Mouse (Mus musculus): ENCODE measurements around the gene Atf7ip. TPM values are rescaled to one million over a fixed set of nuclear protein-coding genes. Genes with fewer than 3 reads are reported as not detected.

Gene Atf7ip
- polyA plus RNA-seq, 1 experiment from 2014 or later = 43.4 TPM

GRCm38 (mm10) chr6:136543164-136543563, 37.2 kb downstream of the Atf7ip start:
- Histone ChIP-seq H3K36me3 (ENCODE audit: control insufficient read depth, insufficient read depth, low read length) (no peaks in the 10 kb centered on the region), H3K9ac (ENCODE audit: low read length) (peak overlapping the region; percentile 20; the same call in 1 of the 2 replicates), H3K9me3 (ENCODE audit: control insufficient read depth, low read length) (no peaks in the 10 kb centered on the region), H3K27ac (ENCODE audit: low read depth, low read length) (peak overlapping the region; percentile 72), H3K4me2 (no peak overlapping the region), H3K4me1 (ENCODE audit: control insufficient read depth, insufficient read depth, low read length) (peaks cover 23% of the 10 kb centered on the region), H3K4me3 (ENCODE audit: low read depth, low read length) (no peak overlapping the region), H3K27me3 (ENCODE audit: control insufficient read depth, insufficient read depth, low read length) (no peaks in the 10 kb centered on the region)
- ATAC-seq (ENCODE audit: low FRiP score) = peak; percentile 84
- 13% methylated on average over 6 of the region's 6 CpGs for WGBS
- DNase-seq (ENCODE audit: low spot score, missing footprints) = peak; percentile 95

GRCm38 (mm10) chr6:136545284-136545870, 39.4 kb downstream of the Atf7ip start:
- no peak overlapping the region for H3K4me2 ChIP-seq
- DNase-seq (ENCODE audit: low spot score, missing footprints) = no peak
- 79% methylated on average over 11 of the region's 11 CpGs for WGBS

GRCm38 (mm10) chr6:136546286-136546685, 40.3 kb downstream of the Atf7ip start:
- Histone ChIP-seq H3K27ac (ENCODE audit: low read depth, low read length) (no peak overlapping the region), H3K4me1 (ENCODE audit: control insufficient read depth, insufficient read depth, low read length) (peaks cover 26% of the 10 kb centered on the region), H3K9me3 (ENCODE audit: control insufficient read depth, low read length) (no peaks in the 10 kb centered on the region), H3K36me3 (ENCODE audit: control insufficient read depth, insufficient read depth, low read length) (no peaks in the 10 kb centered on the region), H3K9ac (ENCODE audit: low read length) (no peak overlapping the region), H3K4me2 (no peak overlapping the region), H3K4me3 (ENCODE audit: low read depth, low read length) (no peak overlapping the region), H3K27me3 (ENCODE audit: control insufficient read depth, insufficient read depth, low read length) (no peaks in the 10 kb centered on the region)
- DNase-seq (ENCODE audit: low spot score, missing footprints) (no peak), ATAC-seq (ENCODE audit: low FRiP score) (no peak)
- 80% methylated on average over 2 of the region's 2 CpGs for whole genome bisulfite sequencing

More at GRCm38 (mm10) chr6:136545284-136545870, 39.4 kb downstream of the Atf7ip start:
- H3K9me3 ChIP-seq (ENCODE audit: control insufficient read depth, low read length) = no peaks in the 10 kb centered on the region
- no peak for ATAC-seq (ENCODE audit: low FRiP score)
- no peak overlapping the region for H3K27ac ChIP-seq (ENCODE audit: low read depth, low read length)
- no peak overlapping the region for H3K9ac ChIP-seq (ENCODE audit: low read length)
- peaks cover 28% of the 10 kb centered on the region for H3K4me1 ChIP-seq (ENCODE audit: control insufficient read depth, insufficient read depth, low read length)
- no peaks in the 10 kb centered on the region for H3K27me3 ChIP-seq (ENCODE audit: control insufficient read depth, insufficient read depth, low read length)
- no peaks in the 10 kb centered on the region for H3K36me3 ChIP-seq (ENCODE audit: control insufficient read depth, insufficient read depth, low read length)
- H3K4me3 ChIP-seq (ENCODE audit: low read depth, low read length) = no peak overlapping the region

GRCm38 (mm10) chr6:136546987-136547386, 41.0 kb downstream of the Atf7ip start:
- Histone ChIP-seq H3K4me1 (ENCODE audit: control insufficient read depth, insufficient read depth, low read length) (peaks cover 19% of the 10 kb centered on the region), H3K27me3 (ENCODE audit: control insufficient read depth, insufficient read depth, low read length) (no peaks in the 10 kb centered on the region), H3K4me2 (no peak overlapping the region), H3K27ac (ENCODE audit: low read depth, low read length) (peak overlapping the region; percentile 44; the same call in 1 of the 2 replicates), H3K9me3 (ENCODE audit: control insufficient read depth, low read length) (no peaks in the 10 kb centered on the region), H3K9ac (ENCODE audit: low read length) (no peak overlapping the region), H3K4me3 (ENCODE audit: low read depth, low read length) (no peak overlapping the region), H3K36me3 (ENCODE audit: control insufficient read depth, insufficient read depth, low read length) (no peaks in the 10 kb centered on the region)
- WGBS = 47% methylated on average over 7 of the region's 7 CpGs
- DNase-seq (ENCODE audit: low spot score, missing footprints) (no peak), ATAC-seq (ENCODE audit: low FRiP score) (no peak)

- WGBS = 47% methylated on average over 6 of the region's 6 CpGs
- ATAC-seq (ENCODE audit: low FRiP score) (peak; percentile 88), DNase-seq (ENCODE audit: low spot score, missing footprints) (no peak)
- H3K4me1 ChIP-seq (ENCODE audit: control insufficient read depth, insufficient read depth, low read length) = peaks cover 17% of the 10 kb centered on the region
- no peak overlapping the region for H3K9ac ChIP-seq (ENCODE audit: low read length)
- no peaks in the 10 kb centered on the region for H3K36me3 ChIP-seq (ENCODE audit: control insufficient read depth, insufficient read depth, low read length)
- no peaks in the 10 kb centered on the region for H3K9me3 ChIP-seq (ENCODE audit: control insufficient read depth, low read length)
- H3K4me2 ChIP-seq = no peak overlapping the region
- no peak overlapping the region for H3K4me3 ChIP-seq (ENCODE audit: low read depth, low read length)
- H3K27me3 ChIP-seq (ENCODE audit: control insufficient read depth, insufficient read depth, low read length) = no peaks in the 10 kb centered on the region
- peak overlapping the region; percentile 78 for H3K27ac ChIP-seq (ENCODE audit: low read depth, low read length)
Measured at GRCm38 (mm10) chr6:136548041-136548770, 42.2 kb downstream of the Atf7ip start.

GRCm38 (mm10) chr6:136548796-136549195, 42.8 kb downstream of the Atf7ip start:
- Histone ChIP-seq H3K36me3 (ENCODE audit: control insufficient read depth, insufficient read depth, low read length) (no peaks in the 10 kb centered on the region), H3K27ac (ENCODE audit: low read depth, low read length) (peak overlapping the region; percentile 45), H3K4me2 (no peak overlapping the region), H3K9ac (ENCODE audit: low read length) (no peak overlapping the region), H3K4me3 (ENCODE audit: low read depth, low read length) (no peak overlapping the region), H3K27me3 (ENCODE audit: control insufficient read depth, insufficient read depth, low read length) (no peaks in the 10 kb centered on the region), H3K4me1 (ENCODE audit: control insufficient read depth, insufficient read depth, low read length) (peaks cover 12% of the 10 kb centered on the region), H3K9me3 (ENCODE audit: control insufficient read depth, low read length) (no peaks in the 10 kb centered on the region)
- ATAC-seq (ENCODE audit: low FRiP score) (peak; percentile 47; the same call in 1 of the 2 replicates), DNase-seq (ENCODE audit: low spot score, missing footprints) (no peak)
- 86% methylated on average over 6 of the region's 6 CpGs for WGBS

- Histone ChIP-seq H3K4me1 (ENCODE audit: control insufficient read depth, insufficient read depth, low read length) (peaks cover 12% of the 10 kb centered on the region), H3K27ac (ENCODE audit: low read depth, low read length) (no peak overlapping the region), H3K36me3 (ENCODE audit: control insufficient read depth, insufficient read depth, low read length) (no peaks in the 10 kb centered on the region), H3K9me3 (ENCODE audit: control insufficient read depth, low read length) (no peaks in the 10 kb centered on the region), H3K9ac (ENCODE audit: low read length) (no peak overlapping the region), H3K27me3 (ENCODE audit: control insufficient read depth, insufficient read depth, low read length) (no peaks in the 10 kb centered on the region), H3K4me3 (ENCODE audit: low read depth, low read length) (no peak overlapping the region), H3K4me2 (no peak overlapping the region)
- 86% methylated on average over 3 of the region's 3 CpGs for whole genome bisulfite sequencing
- no peak for ATAC-seq (ENCODE audit: low FRiP score)
- no peak for DNase-seq (ENCODE audit: low spot score, missing footprints)
Measured at GRCm38 (mm10) chr6:136549606-136550005, 43.6 kb downstream of the Atf7ip start.

GRCm38 (mm10) chr6:136550596-136551304, 44.8 kb downstream of the Atf7ip start:
- Histone ChIP-seq H3K4me1 (ENCODE audit: control insufficient read depth, insufficient read depth, low read length) (peaks cover 12% of the 10 kb centered on the region), H3K27me3 (ENCODE audit: control insufficient read depth, insufficient read depth, low read length) (no peaks in the 10 kb centered on the region), H3K36me3 (ENCODE audit: control insufficient read depth, insufficient read depth, low read length) (no peaks in the 10 kb centered on the region), H3K9ac (ENCODE audit: low read length) (no peak overlapping the region), H3K4me3 (ENCODE audit: low read depth, low read length) (no peak overlapping the region), H3K9me3 (ENCODE audit: control insufficient read depth, low read length) (no peaks in the 10 kb centered on the region), H3K4me2 (no peak overlapping the region), H3K27ac (ENCODE audit: low read depth, low read length) (peak overlapping the region; percentile 57; the same call in 1 of the 2 replicates)
- WGBS = 76% methylated on average over 7 of the region's 7 CpGs
- DNase-seq (ENCODE audit: low spot score, missing footprints) = no peak
- ATAC-seq (ENCODE audit: low FRiP score) = no peak
